Mouse (Mus musculus) embryo, embryonic 10.5 days (tissue): ENCODE results near the gene Tssc4.
A peak's percentile ranks its signal among the peaks of the same experiment; 100 is the strongest.

Experiments used
- DNase-seq: peaks from one replicate; pipeline ENCODE4 v3.0.0-alpha.2; 2015; ENCODE audit warnings: low spot score

Gene Tssc4

DNA sequence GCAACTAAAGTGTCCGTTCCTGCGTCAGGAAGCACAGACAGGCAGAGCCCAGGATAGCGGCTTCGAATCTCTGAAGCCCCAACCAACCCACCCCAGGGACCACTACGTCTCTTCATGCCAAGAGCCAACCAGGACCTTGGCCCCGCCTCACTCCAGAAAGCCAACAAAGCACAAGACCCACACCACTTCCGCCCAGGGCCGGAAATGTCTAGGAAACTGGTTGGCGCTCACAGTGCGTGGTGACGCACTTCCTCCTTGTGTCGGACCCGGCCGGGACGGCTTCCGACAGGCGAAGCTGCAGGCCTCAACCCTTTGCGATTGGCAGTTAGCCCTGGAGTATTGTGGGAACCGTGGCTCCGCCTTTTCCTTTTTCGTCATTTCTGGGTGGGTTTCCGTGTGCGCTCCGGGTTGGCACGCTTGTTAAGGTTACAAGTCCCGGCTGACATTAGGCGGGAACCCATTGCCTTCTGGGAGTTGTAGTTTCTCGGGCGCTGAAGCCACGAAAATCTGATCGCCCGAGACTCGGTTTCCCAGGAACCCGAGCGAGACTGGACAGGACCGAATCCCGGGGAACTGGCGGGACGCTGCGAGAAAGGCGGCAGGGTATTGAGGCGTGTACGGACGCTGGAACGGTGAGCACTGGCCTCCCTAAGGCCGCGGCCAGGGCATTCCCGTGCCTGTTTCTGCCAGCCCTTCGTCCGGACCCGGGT lies at the start of gene Tssc4:
Gene Tssc4 (plus strand): TSS at position 368 of the 710 bp plus-strand sequence.
- peak; percentile 100 for DNase-seq

GRCm38 (mm10) chr7:143020040-143020439 lies 49.0 kb upstream of the Tssc4 start:
- DNase-seq, result no peak

DNA sequence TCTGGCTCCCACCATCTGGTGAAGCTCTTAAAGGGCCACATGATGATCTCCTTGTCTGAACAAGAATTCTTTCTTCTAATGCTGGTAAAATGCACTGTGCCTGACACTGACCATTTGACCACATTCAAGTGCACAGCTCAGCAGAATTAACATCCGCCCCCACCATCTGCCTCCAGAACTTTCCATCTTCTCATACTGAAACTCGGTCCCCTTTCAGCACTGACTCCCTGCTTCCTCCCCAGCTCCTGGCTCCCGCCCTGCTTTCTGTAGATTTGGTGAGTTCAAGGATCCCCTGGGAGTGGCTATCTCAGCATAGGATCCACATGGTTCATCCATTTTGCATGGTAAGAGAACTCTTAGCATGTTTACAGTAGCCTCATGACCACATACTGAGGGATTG lies 48.3 kb upstream of the Tssc4 start:
- DNase-seq, result no peak

DNA sequence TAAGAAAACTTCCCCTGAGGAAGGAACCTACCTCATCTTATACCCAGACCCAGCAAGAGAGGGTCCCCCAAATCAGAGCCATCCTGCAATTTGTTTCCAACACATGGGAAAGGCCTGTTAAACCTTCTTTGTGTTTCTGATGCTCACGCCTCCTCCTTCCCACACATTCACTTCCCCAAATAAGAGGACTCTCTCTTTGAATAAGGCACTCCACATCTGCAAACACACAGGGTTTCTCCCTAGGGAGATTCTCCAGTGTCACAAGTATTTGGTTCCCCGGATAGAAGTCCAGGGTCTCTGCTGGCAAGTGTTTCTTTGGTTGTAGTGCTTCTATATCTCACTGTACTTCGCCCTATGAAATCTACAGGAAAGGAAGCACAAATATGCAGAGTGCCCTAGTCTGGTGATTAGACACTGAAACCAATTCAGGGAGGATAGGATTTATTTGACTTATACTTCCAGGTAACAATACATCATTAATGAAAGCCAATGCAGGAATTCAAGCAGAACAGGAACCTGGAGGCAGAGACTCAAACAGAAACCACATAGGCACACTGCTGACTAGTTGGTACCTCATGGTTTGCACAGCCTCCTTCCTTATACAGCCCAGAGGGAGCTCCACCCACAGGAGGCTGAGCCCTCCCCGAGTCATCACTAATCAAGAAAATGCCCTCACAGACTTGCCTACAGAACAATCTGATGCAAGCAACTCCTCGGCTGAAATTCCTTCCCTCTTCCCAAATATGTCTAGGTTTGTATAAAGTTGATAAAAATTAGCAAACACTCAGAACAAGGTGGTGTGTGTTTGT lies 47.5 kb upstream of the Tssc4 start:
- DNase-seq, result no peak

- DNase-seq, result no peak
Measured at GRCm38 (mm10) chr7:143023499-143023898, 45.5 kb upstream of the Tssc4 start.

DNA sequence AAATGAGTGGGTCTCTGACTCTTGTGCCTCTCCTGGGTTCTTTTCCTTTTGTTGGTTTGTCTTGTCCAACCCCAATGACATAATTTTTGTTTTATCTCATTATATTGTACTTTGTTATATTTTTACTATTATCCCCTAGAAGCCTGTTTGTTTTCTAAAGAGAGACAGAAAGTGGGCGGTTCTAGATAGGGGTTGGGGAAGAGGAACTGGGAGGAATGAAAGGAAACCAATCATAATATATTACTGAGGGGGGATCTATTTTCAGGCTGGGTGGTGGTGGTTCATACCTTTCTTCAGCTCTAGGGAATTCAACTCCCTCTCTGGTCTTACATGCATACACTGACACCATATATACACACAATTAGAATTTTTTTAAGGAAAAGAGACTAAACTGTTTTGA lies 44.8 kb upstream of the Tssc4 start:
- DNase-seq, result no peak

DNA sequence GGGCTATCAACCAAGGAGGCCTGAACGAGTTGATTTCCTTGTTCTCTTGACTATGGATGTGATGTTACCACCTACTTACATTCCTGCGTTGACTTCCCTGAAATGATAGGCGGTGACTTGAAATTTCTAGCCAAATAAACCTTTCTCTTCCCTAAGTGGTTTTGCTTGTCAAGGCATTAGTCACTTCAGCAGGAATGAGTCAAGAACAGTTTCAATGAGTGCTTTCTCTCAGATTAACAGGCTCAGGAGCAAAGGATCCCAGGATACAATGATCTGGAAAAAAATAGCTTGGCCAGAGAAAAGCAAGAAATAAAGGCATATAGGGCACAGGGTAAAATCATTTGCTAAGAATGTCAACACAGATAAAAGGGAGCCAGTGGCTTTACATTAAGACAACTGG lies 43.6 kb upstream of the Tssc4 start:
- no peak for DNase-seq

- no peak for DNase-seq
Measured at GRCm38 (mm10) chr7:143027196-143027595, 41.9 kb upstream of the Tssc4 start.

GRCm38 (mm10) chr7:143031816-143032215 lies 37.2 kb upstream of the Tssc4 start:
- no peak for DNase-seq

GRCm38 (mm10) chr7:143033581-143033980 lies 35.5 kb upstream of the Tssc4 start:
- no peak for DNase-seq

DNA sequence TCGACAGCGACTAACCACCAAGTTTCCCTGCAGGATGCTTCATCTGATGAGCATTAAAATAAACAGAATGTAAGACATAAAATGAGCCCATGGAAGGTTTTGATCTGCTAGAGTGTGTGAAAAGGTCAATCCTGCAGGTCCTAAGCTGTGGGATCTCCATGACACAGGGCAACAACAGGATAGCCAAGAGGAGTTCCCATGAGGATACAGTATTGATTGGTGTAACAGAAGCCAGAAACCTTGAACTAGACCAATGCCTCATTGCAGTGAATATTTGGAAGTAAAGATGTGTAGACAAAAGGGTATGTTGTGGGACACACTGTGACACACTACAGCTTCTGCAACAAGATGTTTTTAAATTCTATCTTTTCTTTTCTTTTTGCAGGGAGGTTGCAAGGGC lies 34.9 kb upstream of the Tssc4 start:
- DNase-seq, result no peak

- no peak for DNase-seq
Measured at GRCm38 (mm10) chr7:143034519-143035450, 34.3 kb upstream of the Tssc4 start.

- DNase-seq, result no peak
Measured at GRCm38 (mm10) chr7:143036787-143037186, 32.3 kb upstream of the Tssc4 start.

- DNase-seq, result no peak
Measured at GRCm38 (mm10) chr7:143037306-143037705, 31.7 kb upstream of the Tssc4 start.

- DNase-seq, result no peak
Measured at GRCm38 (mm10) chr7:143038174-143038931, 30.7 kb upstream of the Tssc4 start.

DNA sequence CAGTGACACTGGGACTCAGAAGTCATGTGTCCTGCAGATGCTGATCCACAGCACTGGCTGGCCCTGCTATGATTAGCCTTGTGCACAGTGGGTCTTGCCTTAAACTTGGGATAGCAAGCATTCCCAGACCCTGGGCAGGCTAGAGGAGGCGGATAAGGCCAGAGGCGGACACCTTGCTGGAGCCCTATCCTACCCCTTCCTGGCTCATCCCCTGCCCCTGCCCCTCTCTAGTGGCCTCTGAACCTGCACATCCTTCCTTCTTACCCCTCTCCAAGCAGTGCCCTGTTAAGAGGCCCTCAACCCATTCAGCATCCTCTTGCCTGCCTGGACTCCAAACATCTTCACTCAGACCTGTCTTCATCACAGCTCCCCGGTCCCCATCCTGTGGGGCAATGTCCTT lies 28.5 kb upstream of the Tssc4 start:
- DNase-seq, result no peak

DNA sequence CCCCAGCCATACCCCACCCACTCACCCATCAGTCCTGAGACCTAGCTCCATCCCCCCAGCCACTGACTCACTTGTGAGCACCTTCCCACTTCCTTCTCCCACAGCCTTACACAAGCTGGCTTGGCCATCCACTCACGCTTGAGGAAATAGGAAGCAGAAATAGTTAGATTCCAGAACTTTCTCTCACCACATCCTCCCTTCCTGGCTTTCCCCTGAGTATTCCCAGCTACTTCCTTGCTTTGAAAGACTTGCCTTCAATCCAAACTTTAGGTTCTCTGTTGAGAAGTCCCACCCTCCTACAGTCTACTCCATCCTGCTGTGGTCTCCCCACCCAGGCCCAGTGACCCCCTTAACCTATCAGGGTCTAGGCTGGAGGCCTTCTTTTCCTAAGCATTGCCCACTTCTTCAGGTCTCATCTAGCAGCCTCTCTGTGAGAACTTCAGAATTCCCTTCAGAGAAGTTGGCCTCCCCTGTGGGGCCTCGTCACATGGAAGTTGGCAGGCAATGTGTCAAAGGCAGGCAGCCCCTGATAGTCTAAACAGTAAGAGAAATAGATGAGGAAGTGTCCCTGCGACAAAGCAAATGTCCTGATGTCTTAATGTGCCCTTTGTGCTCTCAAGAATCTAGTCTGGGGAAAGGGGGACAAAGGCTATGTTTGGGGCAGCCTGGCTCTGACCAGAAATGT lies 27.8 kb upstream of the Tssc4 start:
- no peak for DNase-seq

DNA sequence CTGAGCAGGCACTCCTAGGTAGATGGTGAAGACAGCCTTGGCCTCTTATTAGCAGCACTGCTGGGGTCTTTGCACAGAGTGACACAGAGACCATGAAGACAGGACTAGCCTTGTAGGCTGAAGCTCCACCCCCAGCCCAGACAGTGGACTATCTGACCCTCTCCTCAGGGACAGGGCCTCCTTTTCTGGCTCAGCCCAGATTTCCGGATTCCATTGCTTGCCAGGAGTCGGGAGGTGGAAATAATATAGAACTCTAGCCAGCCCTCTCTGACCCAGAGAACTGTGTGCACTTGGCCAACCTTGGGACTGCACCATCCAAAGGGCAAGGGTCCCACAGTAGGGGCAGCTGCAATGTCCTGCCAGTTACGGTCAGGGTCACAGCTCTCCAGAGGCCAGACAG lies 27.0 kb upstream of the Tssc4 start:
- no peak for DNase-seq

DNA sequence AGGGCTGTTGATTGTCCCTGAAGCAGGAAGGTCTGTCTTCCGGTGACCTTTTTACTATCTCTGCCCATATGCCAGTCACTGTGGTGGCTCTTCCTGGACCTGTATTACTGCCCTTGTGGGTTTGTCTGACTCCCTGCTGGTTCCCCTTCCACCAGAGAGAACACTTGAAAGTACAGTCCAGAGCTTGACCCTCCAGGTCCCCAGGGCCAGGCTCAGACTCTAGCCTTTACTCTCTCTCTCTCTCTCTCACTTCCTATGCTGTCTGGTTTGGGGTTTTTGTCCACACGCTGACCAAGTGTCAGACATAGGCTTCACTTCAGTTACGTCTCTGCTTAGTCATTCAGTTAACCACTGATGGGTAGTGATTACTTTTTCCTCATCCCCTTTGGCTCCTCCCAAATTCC lies 26.1 kb upstream of the Tssc4 start:
- no peak for DNase-seq

- no peak for DNase-seq
Measured at GRCm38 (mm10) chr7:143044049-143044825, 24.8 kb upstream of the Tssc4 start.
